In the genomic region with DNA sequence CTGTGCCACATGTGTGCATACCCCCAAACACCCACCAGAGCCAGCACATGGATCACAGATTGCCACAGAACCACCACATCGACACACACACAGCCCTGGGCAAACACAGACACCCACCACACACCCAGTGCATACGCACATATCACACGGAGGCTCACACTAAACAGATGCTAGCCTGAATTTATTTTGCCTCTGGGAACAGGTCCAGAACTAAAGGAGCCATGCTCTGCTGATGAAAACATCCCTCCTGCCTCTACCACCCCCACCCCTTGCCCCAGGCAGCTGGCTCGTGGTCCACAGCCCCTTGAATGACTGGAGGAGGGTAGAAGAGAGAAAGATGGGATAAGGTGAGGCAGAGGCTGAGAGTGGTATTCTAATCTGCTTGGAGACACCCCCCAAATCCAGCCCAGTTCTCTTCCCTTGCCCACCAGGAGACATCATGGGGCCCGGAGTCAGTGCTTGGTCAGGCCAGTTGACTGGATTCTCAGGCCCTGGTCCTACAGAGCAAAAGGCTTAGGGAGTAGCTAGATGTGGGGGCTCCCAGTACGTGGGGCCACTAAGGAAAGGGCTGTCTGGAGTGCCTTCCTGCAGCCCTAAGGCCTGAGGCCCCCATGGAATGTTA, we compare ENCODE assay signal across 8 mouse cellular contexts. TPM values are rescaled to one million over a fixed set of nuclear protein-coding genes. Genes with fewer than 3 reads are reported as not detected.
DNase-seq lines count a peak whose midpoint lies in the region; ATAC-seq lines count a peak whose summit lies in the region.

No protein-coding gene starts in this region.

- intact Hi-C loops in left cerebral cortex, postnatal 14 days (cut with DNase I) = no loop called here

- DNase-seq in forebrain, embryonic 10.5 days (ENCODE audit: extremely low spot score, low spot score) = no peak
- no peak for DNase-seq in forebrain, embryonic 11.5 days (ENCODE audit: low spot score)
- DNase-seq in left cerebral cortex, postnatal 14 days (ENCODE audit: low spot score in 2 of 2) = peak; percentile 30 to 79
- peak; percentile 55 to 69 for DNase-seq in right cerebral cortex, postnatal 36 days (ENCODE audit: low spot score in 2 of 2)
- no peak for DNase-seq in cerebellum, adult 9-11 months
- DNase-seq in ovary, postnatal 10 days (ENCODE audit: low spot score) = no peak

- H3K9me3 ChIP-seq in forebrain, embryonic 10.5 days = no peaks in the 10 kb centered on the region
- no peaks in the 10 kb centered on the region for H3K9me3 ChIP-seq in forebrain, embryonic 11.5 days (ENCODE audit: control insufficient read depth, low read length)
- no peaks in the 10 kb centered on the region for H3K9me3 ChIP-seq in megakaryocyte, embryonic 14.5 days

- peaks cover 54% of the 10 kb centered on the region for H3K27me3 ChIP-seq in forebrain, embryonic 10.5 days (ENCODE audit: poor library complexity, severe bottlenecking)
- peaks cover 2% of the 10 kb centered on the region; the same call in 1 of the 2 replicates for H3K27me3 ChIP-seq in forebrain, embryonic 11.5 days (ENCODE audit: control insufficient read depth, insufficient read depth, low read length)
- H3K27me3 ChIP-seq in megakaryocyte, embryonic 14.5 days (replicated peaks) = peaks cover 67% of the 10 kb centered on the region

- H3K36me3 ChIP-seq in forebrain, embryonic 10.5 days (replicated peaks) = peaks cover 12% of the 10 kb centered on the region
- no peaks in the 10 kb centered on the region for H3K36me3 ChIP-seq in forebrain, embryonic 11.5 days (ENCODE audit: control insufficient read depth, insufficient read depth, low read length)
- H3K36me3 ChIP-seq in megakaryocyte, embryonic 14.5 days (replicated peaks; ENCODE audit: low read length) = peaks cover 4% of the 10 kb centered on the region

- no peak overlapping the region for H3K4me2 ChIP-seq in forebrain, embryonic 11.5 days (ENCODE audit: low read depth, low read length, severe bottlenecking)

- no peak overlapping the region for H3K9ac ChIP-seq in forebrain, embryonic 11.5 days (ENCODE audit: low read length)

- 72% methylated on average over 6 of the region's 6 CpGs for WGBS in forebrain, embryonic 10.5 days
- 73% methylated on average over 6 of the region's 6 CpGs for WGBS in forebrain, embryonic 11.5 days

- ATAC-seq in forebrain, embryonic 11.5 days (replicated peaks; ENCODE audit: low FRiP score) = no peak
- no peak for ATAC-seq in megakaryocyte, adult 5-6 weeks (ENCODE audit: poor library complexity, severe bottlenecking)

- peak overlapping the region; percentile 96; the same call in 1 of the 2 replicates for H3K4me3 ChIP-seq in forebrain, embryonic 10.5 days
- H3K4me3 ChIP-seq in forebrain, embryonic 11.5 days (ENCODE audit: low read depth, low read length) = no peak overlapping the region
- peak overlapping the region; percentile 3 for H3K4me3 ChIP-seq in megakaryocyte, embryonic 14.5 days (replicated peaks)

- peaks cover 93% of the 10 kb centered on the region for H3K4me1 ChIP-seq in forebrain, embryonic 10.5 days
- peaks cover 30% of the 10 kb centered on the region; the same call in 1 of the 2 replicates for H3K4me1 ChIP-seq in forebrain, embryonic 11.5 days (replicated peaks; ENCODE audit: control insufficient read depth, insufficient read depth, low read length)
- H3K4me1 ChIP-seq in megakaryocyte, embryonic 14.5 days = peaks cover 91% of the 10 kb centered on the region

- peak overlapping the region; percentile 56 for H3K27ac ChIP-seq in forebrain, embryonic 10.5 days
- H3K27ac ChIP-seq in forebrain, embryonic 11.5 days (ENCODE audit: low read depth, low read length) = no peak overlapping the region

RNA-seq across cellular contexts. Expression of gene Hdac7, which starts 16.0 kb away (rescaled TPM):
- polyA plus RNA-seq in forebrain, embryonic 10.5 days (2016; fragmentation: Nextera tagmentation; extraction: Ambion mirVana) = 21.6 and 25.3 TPM in 2 replicates
- 23.9 and 26.4 TPM in 2 replicates for polyA plus RNA-seq in forebrain, embryonic 11.5 days (2014; fragmentation: Nextera tagmentation; extraction: Ambion mirVana)
- 26.8 and 31.2 TPM in 2 replicates for polyA plus RNA-seq in megakaryocyte, embryonic 14.5 days (2012; ENCODE audit: insufficient read depth, low replicate concordance)
- 15.6 and 17.2 TPM in 2 replicates for total RNA-seq in megakaryocyte, adult 5-6 weeks (2015)
- 5.7 and 6.2 TPM in 2 replicates for total RNA-seq in megakaryocyte, adult 5-6 weeks (2017)
- total RNA-seq in left cerebral cortex, postnatal 14 days (2021) = 10 to 100 TPM; 23.7 to 25.9 TPM

RNA-seq across cellular contexts. Expression of gene Slc48a1, which starts 50.0 kb away (rescaled TPM):
- 28.7 and 32.2 TPM in 2 replicates for polyA plus RNA-seq in forebrain, embryonic 10.5 days (2016; fragmentation: Nextera tagmentation; extraction: Ambion mirVana)
- polyA plus RNA-seq in forebrain, embryonic 11.5 days (2014; fragmentation: Nextera tagmentation; extraction: Ambion mirVana) = 32.1 and 32.9 TPM in 2 replicates
- polyA plus RNA-seq in megakaryocyte, embryonic 14.5 days (2012; ENCODE audit: insufficient read depth, low replicate concordance) = 58.7 and 61.4 TPM in 2 replicates
- total RNA-seq in megakaryocyte, adult 5-6 weeks (2015) = 42.3 and 47.1 TPM in 2 replicates
- 33.1 and 33.5 TPM in 2 replicates for total RNA-seq in megakaryocyte, adult 5-6 weeks (2017)
- 100 to 1,000 TPM; 157 to 169 TPM for total RNA-seq in left cerebral cortex, postnatal 14 days (2021)

Comparison
In these comparisons a context has a peak if more than half of its experiments do, and no peak if none do; other contexts are left out.
1. DNase-seq: peak in left cerebral cortex, postnatal 14 days (2 of 2) and right cerebral cortex, postnatal 36 days (2 of 2); none in forebrain, embryonic 10.5 days (single experiment), forebrain, embryonic 11.5 days (single experiment), cerebellum, adult 9-11 months (single experiment) and ovary, postnatal 10 days (single experiment).